Mouse (Mus musculus): Measurements from ENCODE around the gene Synj1. TPM values are rescaled to one million over a fixed set of nuclear protein-coding genes. Genes with fewer than 3 reads are reported as not detected.

Gene Synj1
- polyA plus RNA-seq, 1 experiment from 2014 or later: 5.2 TPM

DNA sequence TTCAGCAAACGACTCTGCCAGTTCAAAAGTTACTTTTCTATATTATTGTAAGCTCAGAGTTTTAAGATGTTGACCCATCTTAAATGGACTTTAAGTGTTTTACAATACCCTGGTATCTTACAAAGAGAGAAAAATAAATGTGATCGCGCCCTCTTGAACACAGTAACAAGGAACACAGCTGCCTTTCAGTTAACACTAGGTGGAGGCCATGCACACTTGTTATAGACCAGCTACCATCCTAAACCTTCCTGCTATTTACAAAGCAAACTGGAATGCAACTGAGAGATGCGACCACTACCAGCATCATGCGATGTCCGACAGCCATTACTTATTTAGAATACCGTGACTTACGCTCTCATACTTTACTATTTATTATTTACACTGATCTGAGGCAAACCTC is 21.9 kb downstream of the Synj1 start:
- 93% methylated on average over 8 of the region's 8 CpGs for WGBS
- H3K27me3 ChIP-seq (ENCODE audit: control insufficient read depth, insufficient read depth, low read length): no peaks in the 10 kb centered on the region
- no peak overlapping the region for H3K27ac ChIP-seq (replicated peaks)
- no peak overlapping the region for H3K4me3 ChIP-seq (ENCODE audit: low read depth, low read length)
- 0 out of 2 replicates have a peak, but pooled peaks cover 3% of the 10 kb centered on the region for H3K36me3 ChIP-seq (ENCODE audit: control insufficient read depth, insufficient read depth, low read length)
- TF ChIP-seq CTCF (IDR thresholded peaks at IDR 0.05; ENCODE audit: low read depth): no peak
- no peak for TF ChIP-seq EP300 (optimal IDR thresholded peaks at IDR 0.05)
- ATAC-seq (ENCODE audit: low FRiP score, low TSS enrichment) (no peak), DNase-seq (ENCODE audit: low spot score) (no peak)
- no peak overlapping the region for H3K9ac ChIP-seq (ENCODE audit: low read length)
- H3K4me1 ChIP-seq (replicated peaks; ENCODE audit: control insufficient read depth, insufficient read depth): no peaks in the 10 kb centered on the region
- H3K9me3 ChIP-seq (ENCODE audit: control insufficient read depth, low read length): no peaks in the 10 kb centered on the region
- no peak overlapping the region for H3K4me2 ChIP-seq (replicated peaks; ENCODE audit: low read depth)

DNA sequence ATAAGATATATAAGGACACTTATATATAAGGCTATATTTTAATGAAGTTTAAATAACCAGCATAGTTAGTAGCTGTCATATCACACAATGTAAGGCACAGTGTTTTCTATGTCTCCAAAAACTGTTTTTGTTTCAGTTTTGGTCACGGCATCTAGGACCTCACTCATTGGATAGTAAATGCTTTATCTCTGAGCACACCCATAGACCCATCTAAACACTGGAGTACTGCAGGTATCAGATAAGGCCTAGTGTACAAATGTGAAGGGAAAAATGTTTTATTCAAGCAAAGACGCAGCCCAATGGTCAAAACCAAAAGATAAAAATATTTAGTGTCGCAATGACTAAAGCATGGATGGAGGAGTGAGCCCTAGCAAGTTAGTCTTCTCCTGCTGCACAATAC is 22.4 kb downstream of the Synj1 start:
- WGBS: 86% methylated on average over 3 of the region's 3 CpGs
- Histone ChIP-seq H3K9me3 (ENCODE audit: control insufficient read depth, low read length) (no peaks in the 10 kb centered on the region), H3K27me3 (ENCODE audit: control insufficient read depth, insufficient read depth, low read length) (no peaks in the 10 kb centered on the region), H3K4me1 (replicated peaks; ENCODE audit: control insufficient read depth, insufficient read depth) (no peaks in the 10 kb centered on the region), H3K4me3 (ENCODE audit: low read depth, low read length) (no peak overlapping the region), H3K9ac (ENCODE audit: low read length) (no peak overlapping the region), H3K36me3 (ENCODE audit: control insufficient read depth, insufficient read depth, low read length) (0 out of 2 replicates have a peak, but pooled peaks cover 3% of the 10 kb centered on the region), H3K4me2 (replicated peaks; ENCODE audit: low read depth) (no peak overlapping the region), H3K27ac (replicated peaks) (no peak overlapping the region)
- ATAC-seq (ENCODE audit: low FRiP score, low TSS enrichment) (no peak), DNase-seq (ENCODE audit: low spot score) (no peak)
- TF ChIP-seq CTCF (IDR thresholded peaks at IDR 0.05; ENCODE audit: low read depth): no peak
- no peak for TF ChIP-seq EP300 (optimal IDR thresholded peaks at IDR 0.05)

DNA sequence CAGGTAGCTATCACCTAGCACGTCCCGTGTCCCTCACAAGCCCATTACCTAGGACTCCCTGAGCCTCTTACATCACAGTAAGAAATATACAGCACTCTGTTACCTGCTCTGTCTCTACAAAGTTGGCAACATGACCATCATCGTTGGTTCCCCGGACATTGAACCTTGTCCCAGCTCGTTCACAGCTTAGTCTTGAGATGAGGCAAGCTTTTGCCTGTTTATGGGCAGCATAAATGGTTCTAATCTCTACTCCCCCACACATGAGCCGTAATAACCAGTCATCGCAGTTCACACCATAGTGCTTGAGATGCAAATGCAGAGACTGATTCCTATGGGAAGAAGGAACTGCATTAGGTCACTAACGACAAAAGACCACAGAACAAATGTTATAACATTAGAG is 23.1 kb downstream of the Synj1 start:
- Histone ChIP-seq H3K27ac (replicated peaks) (no peak overlapping the region), H3K4me1 (replicated peaks; ENCODE audit: control insufficient read depth, insufficient read depth) (no peaks in the 10 kb centered on the region), H3K9me3 (ENCODE audit: control insufficient read depth, low read length) (no peaks in the 10 kb centered on the region), H3K36me3 (ENCODE audit: control insufficient read depth, insufficient read depth, low read length) (0 out of 2 replicates have a peak, but pooled peaks cover 3% of the 10 kb centered on the region), H3K9ac (ENCODE audit: low read length) (no peak overlapping the region), H3K4me3 (ENCODE audit: low read depth, low read length) (no peak overlapping the region), H3K4me2 (replicated peaks; ENCODE audit: low read depth) (no peak overlapping the region), H3K27me3 (ENCODE audit: control insufficient read depth, insufficient read depth, low read length) (no peaks in the 10 kb centered on the region)
- ATAC-seq (ENCODE audit: low FRiP score, low TSS enrichment) (no peak), DNase-seq (ENCODE audit: low spot score) (no peak)
- WGBS: 84% methylated on average over 8 of the region's 8 CpGs
- TF ChIP-seq CTCF (IDR thresholded peaks at IDR 0.05; ENCODE audit: low read depth): no peak
- TF ChIP-seq EP300 (optimal IDR thresholded peaks at IDR 0.05): no peak

DNA sequence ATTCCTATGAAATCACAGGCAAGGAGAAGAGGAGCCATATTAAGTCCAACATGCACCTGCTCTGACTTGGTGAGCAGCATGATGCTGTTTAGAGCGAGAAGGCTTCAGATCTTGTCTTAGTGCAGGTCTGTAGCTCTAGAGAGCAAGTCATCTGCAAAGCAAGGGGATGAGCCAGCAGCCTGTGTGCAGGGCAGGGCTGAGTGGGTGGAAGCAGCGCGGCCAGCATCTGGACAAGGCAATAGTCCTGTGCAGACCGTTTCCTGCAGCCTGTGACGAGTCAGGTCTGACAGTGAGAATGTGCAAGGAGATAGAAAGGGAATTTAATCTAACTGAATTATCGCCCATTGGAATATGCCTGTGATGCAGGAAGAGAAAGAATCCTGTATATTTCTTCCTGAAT is 40.1 kb downstream of the Synj1 start:
- 91% methylated on average over 6 of the region's 6 CpGs for WGBS

DNA sequence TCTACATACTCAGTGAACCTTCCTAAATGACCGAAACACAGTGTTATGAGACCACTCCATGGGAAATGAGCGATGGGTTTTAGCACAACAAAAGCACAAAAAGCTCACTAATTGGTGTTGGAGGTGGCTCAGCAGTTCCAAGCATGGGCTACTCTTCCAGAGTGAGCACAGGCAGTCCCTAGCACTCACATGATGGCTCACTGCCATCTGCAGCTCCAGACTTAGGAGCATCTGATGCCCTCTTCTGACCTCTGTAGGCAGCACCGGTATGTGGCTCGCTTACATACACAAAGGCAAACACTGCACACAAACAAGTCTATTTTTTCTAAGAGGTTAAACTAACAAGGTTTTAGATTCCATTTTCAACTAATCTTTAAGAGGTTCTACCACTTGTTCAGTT is 44.9 kb downstream of the Synj1 start:
- DNase-seq (ENCODE audit: low spot score): no peak
- Histone ChIP-seq H3K27ac (replicated peaks) (no peak overlapping the region), H3K9ac (ENCODE audit: low read length) (no peak overlapping the region), H3K4me3 (ENCODE audit: low read depth, low read length) (no peak overlapping the region), H3K27me3 (ENCODE audit: control insufficient read depth, insufficient read depth, low read length) (no peaks in the 10 kb centered on the region), H3K36me3 (ENCODE audit: control insufficient read depth, insufficient read depth, low read length) (peaks cover 6% of the 10 kb centered on the region; the same call in 1 of the 2 replicates), H3K4me1 (replicated peaks; ENCODE audit: control insufficient read depth, insufficient read depth) (no peaks in the 10 kb centered on the region), H3K9me3 (ENCODE audit: control insufficient read depth, low read length) (no peaks in the 10 kb centered on the region), H3K4me2 (replicated peaks; ENCODE audit: low read depth) (no peak overlapping the region)
- WGBS: 71% methylated on average over 4 of the region's 4 CpGs
- TF ChIP-seq EP300 (optimal IDR thresholded peaks at IDR 0.05) (no peak), CTCF (IDR thresholded peaks at IDR 0.05; ENCODE audit: low read depth) (no peak)
- ATAC-seq (ENCODE audit: low FRiP score, low TSS enrichment): no peak

More for the DNA sequence above, 40.1 kb downstream of the Synj1 start:
- H3K27me3 ChIP-seq (ENCODE audit: control insufficient read depth, insufficient read depth, low read length): no peaks in the 10 kb centered on the region
- H3K9me3 ChIP-seq (ENCODE audit: control insufficient read depth, low read length): no peaks in the 10 kb centered on the region
- DNase-seq (ENCODE audit: low spot score): no peak
- H3K4me1 ChIP-seq (replicated peaks; ENCODE audit: control insufficient read depth, insufficient read depth): no peaks in the 10 kb centered on the region
- no peak overlapping the region for H3K27ac ChIP-seq (replicated peaks)
- no peak overlapping the region for H3K9ac ChIP-seq (ENCODE audit: low read length)
- peaks cover 9% of the 10 kb centered on the region; the same call in 1 of the 2 replicates for H3K36me3 ChIP-seq (ENCODE audit: control insufficient read depth, insufficient read depth, low read length)
- no peak overlapping the region for H3K4me2 ChIP-seq (replicated peaks; ENCODE audit: low read depth)
- ATAC-seq (ENCODE audit: low FRiP score, low TSS enrichment): no peak
- TF ChIP-seq EP300 (optimal IDR thresholded peaks at IDR 0.05): no peak
- no peak for TF ChIP-seq CTCF (IDR thresholded peaks at IDR 0.05; ENCODE audit: low read depth)
- no peak overlapping the region for H3K4me3 ChIP-seq (ENCODE audit: low read depth, low read length)

DNA sequence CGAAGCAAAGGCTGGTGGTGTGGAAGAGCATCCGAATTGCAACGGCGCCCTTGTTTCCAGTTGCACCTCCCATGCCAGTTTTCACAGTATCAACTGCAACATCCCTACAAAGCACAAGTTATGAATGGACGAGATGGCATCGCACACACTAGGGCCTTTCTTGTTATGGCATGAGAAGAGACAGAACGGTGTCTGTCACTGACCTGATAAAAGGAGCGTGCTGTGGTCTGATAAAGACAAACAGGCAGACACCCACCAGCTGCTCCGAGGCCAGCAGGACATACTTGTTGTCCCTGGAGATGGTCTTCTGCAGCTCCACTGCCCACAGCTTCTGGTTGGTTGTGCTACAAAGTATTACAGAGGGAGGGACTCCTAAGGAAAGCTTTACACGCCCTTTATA is 46.8 kb downstream of the Synj1 start:
- H3K27ac ChIP-seq (replicated peaks): no peak overlapping the region
- ATAC-seq (ENCODE audit: low FRiP score, low TSS enrichment) (no peak), DNase-seq (ENCODE audit: low spot score) (no peak)
- no peaks in the 10 kb centered on the region for H3K27me3 ChIP-seq (ENCODE audit: control insufficient read depth, insufficient read depth, low read length)
- no peak overlapping the region for H3K4me2 ChIP-seq (replicated peaks; ENCODE audit: low read depth)
- no peak overlapping the region for H3K9ac ChIP-seq (ENCODE audit: low read length)
- TF ChIP-seq EP300 (optimal IDR thresholded peaks at IDR 0.05) (no peak), CTCF (IDR thresholded peaks at IDR 0.05; ENCODE audit: low read depth) (no peak)
- no peaks in the 10 kb centered on the region for H3K9me3 ChIP-seq (ENCODE audit: control insufficient read depth, low read length)
- no peaks in the 10 kb centered on the region for H3K4me1 ChIP-seq (replicated peaks; ENCODE audit: control insufficient read depth, insufficient read depth)
- WGBS: 84% methylated on average over 10 of the region's 10 CpGs
- H3K4me3 ChIP-seq (ENCODE audit: low read depth, low read length): no peak overlapping the region
- peaks cover 6% of the 10 kb centered on the region; the same call in 1 of the 2 replicates for H3K36me3 ChIP-seq (ENCODE audit: control insufficient read depth, insufficient read depth, low read length)
